Mouse (Mus musculus): ENCODE data around the gene Alg9. TPM values are rescaled to one million over a fixed set of nuclear protein-coding genes. Genes with fewer than 3 reads are reported as not detected.
A peak's percentile ranks its signal among the peaks of the same experiment; 100 is the strongest.

Gene Alg9
- polyA plus RNA-seq (2012; rRNA removed), result 23.2 and 23.4 TPM in 2 replicates

GRCm38 (mm10) chr9:50774991-50775612 lies at the start of gene Alg9, which contains the start of gene 1110032A03Rik:
Alg9 (plus strand) TSS chr9:50775019.
1110032A03Rik (minus strand) TSS chr9:50775520.
- H3K4me3 ChIP-seq (ENCODE audit: control insufficient read depth, insufficient read depth, low read length), result peak within 1 kb of the TSS; percentile 91
- H3K27ac ChIP-seq (ENCODE audit: control insufficient read depth, insufficient read depth, low read length), result peak within 1 kb of the TSS; percentile 0; the same call in 1 of the 2 replicates
- 0 out of 2 replicates have a peak, but pooled peaks cover 2% of the 10 kb centered on the region for H3K4me1 ChIP-seq (replicated peaks; ENCODE audit: control insufficient read depth, insufficient read depth, low read length)
- WGBS, result under 1% methylated on average over 51 of the region's 51 CpGs
- TF ChIP-seq CTCF (IDR thresholded peaks at IDR 0.05; ENCODE audit: borderline replicate concordance, control insufficient read depth, extremely low read depth, insufficient read depth, low read length, poor library complexity), result no peak
- peak; percentile 35; the same call in 1 of the 2 replicates for TF ChIP-seq POLR2A (IDR thresholded peaks at IDR 0.05; ENCODE audit: control insufficient read depth, extremely low read depth, insufficient read depth, low read length, poor library complexity)
- H3K36me3 ChIP-seq (ENCODE audit: control insufficient read depth, insufficient read depth, low read length), result no peaks in the 10 kb centered on the region
- DNase-seq, result peak; percentile 90
- no peaks in the 10 kb centered on the region for H3K27me3 ChIP-seq (ENCODE audit: control insufficient read depth, insufficient read depth, low read length)

DNA sequence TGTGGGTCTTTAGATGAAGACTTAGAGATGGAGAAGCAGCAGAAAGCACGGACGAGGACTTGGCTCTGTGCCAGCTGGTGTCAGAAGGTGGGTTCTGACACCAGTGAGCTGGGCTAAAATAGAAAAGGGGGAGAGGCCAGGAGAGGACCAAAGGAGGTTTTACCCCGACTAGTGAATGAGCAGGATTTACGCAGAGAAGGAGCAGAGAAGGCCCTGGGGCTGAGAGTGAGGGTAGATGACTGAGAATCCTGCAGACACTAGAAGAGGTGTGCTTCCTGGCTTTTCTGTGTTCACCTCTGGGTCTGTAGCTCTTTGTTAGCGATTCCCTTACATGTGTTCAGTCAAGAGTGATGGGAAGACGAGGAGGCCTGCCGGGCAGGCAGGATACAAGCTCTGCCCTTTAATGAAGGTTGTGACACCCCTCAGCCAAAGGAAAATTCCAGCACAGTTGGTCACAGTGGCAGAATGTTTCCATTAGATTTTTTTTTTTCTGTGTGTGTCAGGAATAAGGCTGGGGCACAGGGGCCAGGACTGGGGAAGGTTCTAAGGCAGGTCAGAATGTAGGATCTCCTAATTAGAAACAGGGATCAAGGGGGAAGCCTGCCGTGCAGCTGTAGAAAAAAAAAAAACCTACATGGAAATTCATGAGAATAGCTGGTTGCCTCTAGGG lies 48.8 kb upstream of the Alg9 start:
- 85% methylated on average over 8 of the region's 8 CpGs for WGBS
- no peak for DNase-seq
- H3K4me3 ChIP-seq (ENCODE audit: control insufficient read depth, insufficient read depth, low read length), result no peak overlapping the region
- TF ChIP-seq POLR2A (IDR thresholded peaks at IDR 0.05; ENCODE audit: control insufficient read depth, extremely low read depth, insufficient read depth, low read length, poor library complexity) (no peak), CTCF (IDR thresholded peaks at IDR 0.05; ENCODE audit: borderline replicate concordance, control insufficient read depth, extremely low read depth, insufficient read depth, low read length, poor library complexity) (no peak)
- no peaks in the 10 kb centered on the region for H3K36me3 ChIP-seq (ENCODE audit: control insufficient read depth, insufficient read depth, low read length)
- H3K27me3 ChIP-seq (ENCODE audit: control insufficient read depth, insufficient read depth, low read length), result peaks cover 7% of the 10 kb centered on the region; the same call in 1 of the 2 replicates
- no peak overlapping the region for H3K27ac ChIP-seq (ENCODE audit: control insufficient read depth, insufficient read depth, low read length)
- no peaks in the 10 kb centered on the region; the same call in 1 of the 2 replicates for H3K4me1 ChIP-seq (replicated peaks; ENCODE audit: control insufficient read depth, insufficient read depth, low read length)

GRCm38 (mm10) chr9:50727171-50727924 lies 47.5 kb upstream of the Alg9 start:
- H3K4me3 ChIP-seq (ENCODE audit: control insufficient read depth, insufficient read depth, low read length), result peak overlapping the region; percentile 10; the same call in 1 of the 2 replicates
- no peak for DNase-seq
- TF ChIP-seq CTCF (IDR thresholded peaks at IDR 0.05; ENCODE audit: borderline replicate concordance, control insufficient read depth, extremely low read depth, insufficient read depth, low read length, poor library complexity) (no peak), POLR2A (IDR thresholded peaks at IDR 0.05; ENCODE audit: control insufficient read depth, extremely low read depth, insufficient read depth, low read length, poor library complexity) (no peak)
- H3K27me3 ChIP-seq (ENCODE audit: control insufficient read depth, insufficient read depth, low read length), result peaks cover 7% of the 10 kb centered on the region; the same call in 1 of the 2 replicates
- no peaks in the 10 kb centered on the region for H3K36me3 ChIP-seq (ENCODE audit: control insufficient read depth, insufficient read depth, low read length)
- WGBS, result 30% methylated on average over 30 of the region's 30 CpGs
- H3K27ac ChIP-seq (ENCODE audit: control insufficient read depth, insufficient read depth, low read length), result no peak overlapping the region
- no peaks in the 10 kb centered on the region; the same call in 1 of the 2 replicates for H3K4me1 ChIP-seq (replicated peaks; ENCODE audit: control insufficient read depth, insufficient read depth, low read length)

DNA sequence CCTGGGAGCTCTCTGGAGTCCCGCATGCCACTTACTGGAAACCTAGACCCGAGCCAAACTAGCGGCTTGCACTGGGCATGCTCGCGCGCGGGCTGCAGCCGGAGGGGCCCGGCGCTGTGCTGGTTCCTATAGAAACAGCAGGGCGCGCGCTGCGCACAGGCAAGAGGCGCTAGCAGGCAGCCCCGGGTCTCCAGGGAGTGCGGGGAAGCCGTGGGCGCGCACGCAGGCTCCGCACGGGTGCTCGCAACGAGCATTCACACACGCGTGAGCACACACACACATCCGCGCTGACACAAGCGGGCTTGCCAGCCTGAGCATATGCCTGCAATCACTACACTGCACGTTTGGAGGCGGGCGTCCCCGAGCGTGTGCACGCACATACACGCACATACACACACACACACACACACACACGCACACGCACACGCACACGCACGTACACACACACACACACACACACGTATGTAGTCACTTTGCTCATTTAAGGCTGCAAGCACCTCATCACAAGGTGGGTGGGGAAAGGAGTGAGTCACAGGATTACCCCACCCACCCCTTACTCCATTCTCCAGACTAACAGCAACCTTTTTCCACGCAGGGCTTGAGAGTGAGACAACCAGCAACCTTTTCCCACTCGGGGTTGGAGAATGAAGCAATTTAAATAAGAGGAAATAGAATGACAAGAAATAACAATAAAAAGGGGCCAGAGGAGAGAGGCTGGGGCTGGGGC lies 46.7 kb upstream of the Alg9 start:
- Histone ChIP-seq H3K36me3 (ENCODE audit: control insufficient read depth, insufficient read depth, low read length) (no peaks in the 10 kb centered on the region), H3K4me1 (replicated peaks; ENCODE audit: control insufficient read depth, insufficient read depth, low read length) (no peaks in the 10 kb centered on the region; the same call in 1 of the 2 replicates), H3K27me3 (ENCODE audit: control insufficient read depth, insufficient read depth, low read length) (peaks cover 7% of the 10 kb centered on the region; the same call in 1 of the 2 replicates), H3K4me3 (ENCODE audit: control insufficient read depth, insufficient read depth, low read length) (peak overlapping the region; percentile 10; the same call in 1 of the 2 replicates), H3K27ac (ENCODE audit: control insufficient read depth, insufficient read depth, low read length) (no peak overlapping the region)
- TF ChIP-seq POLR2A (IDR thresholded peaks at IDR 0.05; ENCODE audit: control insufficient read depth, extremely low read depth, insufficient read depth, low read length, poor library complexity) (no peak), CTCF (IDR thresholded peaks at IDR 0.05; ENCODE audit: borderline replicate concordance, control insufficient read depth, extremely low read depth, insufficient read depth, low read length, poor library complexity) (no peak)
- peak; percentile 12 for DNase-seq
- WGBS, result 2% methylated on average over 45 of the region's 45 CpGs

DNA sequence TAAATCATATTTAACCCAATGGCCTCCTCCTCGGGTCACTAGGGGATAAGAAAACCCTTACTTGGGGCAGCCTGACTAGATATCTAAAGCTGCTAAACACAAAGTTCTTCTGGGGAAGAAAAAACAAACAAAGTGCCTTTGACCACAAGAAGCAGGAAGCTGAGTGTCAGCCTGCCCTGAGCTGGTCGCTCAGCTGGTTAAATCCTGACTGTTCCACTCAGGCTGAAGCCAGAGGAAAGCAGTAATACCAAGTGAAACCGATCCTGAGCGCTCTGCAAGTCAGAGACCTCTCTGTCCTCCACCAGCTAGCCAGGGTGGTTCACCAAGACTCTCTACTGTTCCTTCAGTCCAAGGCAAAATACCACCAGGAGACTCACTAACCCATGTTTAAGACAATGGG lies 45.2 kb upstream of the Alg9 start:
- no peaks in the 10 kb centered on the region for H3K36me3 ChIP-seq (ENCODE audit: control insufficient read depth, insufficient read depth, low read length)
- 30% methylated on average over 4 of the region's 4 CpGs for WGBS
- DNase-seq, result no peak
- no peaks in the 10 kb centered on the region; the same call in 1 of the 2 replicates for H3K4me1 ChIP-seq (replicated peaks; ENCODE audit: control insufficient read depth, insufficient read depth, low read length)
- TF ChIP-seq CTCF (IDR thresholded peaks at IDR 0.05; ENCODE audit: borderline replicate concordance, control insufficient read depth, extremely low read depth, insufficient read depth, low read length, poor library complexity) (no peak), POLR2A (IDR thresholded peaks at IDR 0.05; ENCODE audit: control insufficient read depth, extremely low read depth, insufficient read depth, low read length, poor library complexity) (no peak)
- peaks cover 7% of the 10 kb centered on the region; the same call in 1 of the 2 replicates for H3K27me3 ChIP-seq (ENCODE audit: control insufficient read depth, insufficient read depth, low read length)
- no peak overlapping the region for H3K27ac ChIP-seq (ENCODE audit: control insufficient read depth, insufficient read depth, low read length)
- no peak overlapping the region for H3K4me3 ChIP-seq (ENCODE audit: control insufficient read depth, insufficient read depth, low read length)

Data from thymus, adult 2 months (tissue).